ENCODE assay signal across 10 mouse cellular contexts in genomic region chr11:118792916-118793638, GRCm38 (mm10).
DNase-seq lines count a peak whose midpoint lies in the region; ATAC-seq lines count a peak whose summit lies in the region.
"Had no signal": no experiment of that assay in that cellular context is flagged by ENCODE, and none has a peak within 500 bp of the region (broad histone marks: within the 10 kb centered on the region; RNA-seq: fewer than 3 reads in every experiment).

No protein-coding gene starts in this region.

- ATAC-seq in midbrain, embryonic 14.5 days (ENCODE audit: low FRiP score, low TSS enrichment) = peak; percentile 78
- ATAC-seq: Patski had no signal

- 34% methylated on average over 10 of the region's 10 CpGs for WGBS in midbrain, embryonic 14.5 days

- DNase-seq in adrenal gland, postnatal 14 days = peak; percentile 8
- no peak for DNase-seq in adrenal gland, adult (ENCODE audit: inconsistent age in 2 of 2, low spot score in 1 of 2)
- peak; percentile 70 to 76 for DNase-seq in cerebellum, postnatal 25 days
- peak; percentile 38 for DNase-seq in gastrocnemius, postnatal 10 days
- DNase-seq in midbrain, embryonic 14.5 days = peak; percentile 59
- DNase-seq in yolk sac, embryonic 10.5 days (ENCODE audit: low spot score) = no peak
- no peak for DNase-seq in embryo, embryonic 11 days
- no peak for DNase-seq in spleen, postnatal 36 days (ENCODE audit: low spot score in 2 of 2)
- DNase-seq: lung, embryonic 14.5 days had no signal

- peak overlapping the region; percentile 28; the same call in 1 of the 2 replicates for H3K4me2 ChIP-seq in midbrain, embryonic 14.5 days (ENCODE audit: low read length)
- H3K4me2 ChIP-seq: lung, embryonic 14.5 days had no signal

- H3K27ac ChIP-seq in midbrain, embryonic 14.5 days (replicated peaks; ENCODE audit: low read depth, low read length) = peak overlapping the region; percentile 96

- H3K36me3 ChIP-seq in midbrain, embryonic 14.5 days (ENCODE audit: control insufficient read depth, insufficient read depth, low read length) = no peaks in the 10 kb centered on the region

- H3K4me3 ChIP-seq in midbrain, embryonic 14.5 days (replicated peaks; ENCODE audit: low read depth, low read length) = no peak overlapping the region

- H3K9me3 ChIP-seq in midbrain, embryonic 14.5 days (ENCODE audit: control insufficient read depth, low read length) = 0 out of 2 replicates have a peak, but pooled peaks cover 1% of the 10 kb centered on the region

- peak overlapping the region; percentile 45 for H3K9ac ChIP-seq in midbrain, embryonic 14.5 days (replicated peaks; ENCODE audit: low read length)
- H3K9ac ChIP-seq: lung, embryonic 14.5 days had no signal

- no peaks in the 10 kb centered on the region for H3K27me3 ChIP-seq in midbrain, embryonic 14.5 days (ENCODE audit: control insufficient read depth, insufficient read depth, low read length)
- H3K27me3 ChIP-seq: Patski had no signal

- peaks cover 43% of the 10 kb centered on the region for H3K4me1 ChIP-seq in midbrain, embryonic 14.5 days (ENCODE audit: control insufficient read depth, insufficient read depth, low read length)

Comparison
In these comparisons a context has a peak if more than half of its experiments do, and no peak if none do; other contexts are left out.
1. DNase-seq: peak in adrenal gland, postnatal 14 days (single experiment), cerebellum, postnatal 25 days (2 of 2), gastrocnemius, postnatal 10 days (single experiment) and midbrain, embryonic 14.5 days (single experiment); none in adrenal gland, adult (0 of 2), yolk sac, embryonic 10.5 days (single experiment), embryo, embryonic 11 days (single experiment) and spleen, postnatal 36 days (0 of 2).